Mouse (Mus musculus) kidney, postnatal 0 days (tissue): Measurements from ENCODE around the gene Anxa10. TPM values are rescaled to one million over a fixed set of nuclear protein-coding genes. Genes with fewer than 3 reads are reported as not detected.
A peak's percentile ranks its signal among the peaks of the same experiment; 100 is the strongest.

Experiments
- ATAC-seq: fragments of 200-750 bp; cut with Nextera tagmentation; replicated peaks from 2 replicates; pipeline ENCODE4 v1.8.0; 2017; ENCODE audit warnings: low read depth, moderate number of reproducible peaks, moderate TSS enrichment, moderate library complexity; ENCODE audit not compliant: low FRiP score
- DNase-seq: peaks from one replicate; pipeline ENCODE4 v3.0.0-alpha.2; 2016; ENCODE audit warnings: low spot score
- H3K27ac ChIP-seq: fragments of 300-500 bp; sonication (generic); 2 replicates; pipeline ENCODE4 v1.5.1; 2014; ENCODE audit warnings: mild to moderate bottlenecking
- H3K27me3 ChIP-seq: fragments of 300-500 bp; sonication (generic); 2 replicates; pipeline ENCODE4 v1.6.1; 2014; ENCODE audit warnings: low read length, mixed read lengths; ENCODE audit not compliant: insufficient read depth
- H3K36me3 ChIP-seq: fragments of 300-500 bp; sonication (generic); 2 replicates; pipeline ENCODE4 v1.6.1; 2014; ENCODE audit warnings: low read length, mixed read lengths; ENCODE audit not compliant: insufficient read depth
- H3K4me1 ChIP-seq: fragments of 300-500 bp; sonication (generic); replicated peaks from 2 replicates; pipeline ENCODE4 v1.6.1; 2014; ENCODE audit warnings: antibody characterized with exemption, low read length, mixed read lengths; ENCODE audit not compliant: insufficient read depth
- H3K4me2 ChIP-seq: fragments of 300-500 bp; sonication (generic); 2 replicates; pipeline ENCODE4 v1.6.1; 2014; ENCODE audit warnings: mild to moderate bottlenecking, low read length, moderate library complexity, mixed read lengths
- H3K4me3 ChIP-seq: fragments of 300-500 bp; sonication (generic); replicated peaks from 2 replicates; pipeline ENCODE4 v1.5.1; 2014; ENCODE audit warnings: low read depth, low read length
- H3K9ac ChIP-seq: fragments of 300-500 bp; sonication (generic); 2 replicates; pipeline ENCODE4 v1.6.1; 2014; ENCODE audit warnings: low read depth, low read length
- H3K9me3 ChIP-seq: fragments of 300-500 bp; sonication (generic); replicated peaks from 2 replicates; pipeline ENCODE4 v1.6.1; 2016; ENCODE audit warnings: low read length, inconsistent platforms, mixed read lengths
- CTCF ChIP-seq: IDR thresholded peaks from 2 replicates; pipeline ENCODE4 v1.5.1; 2016; ENCODE audit warnings: antibody characterized with exemption, low read depth, mild to moderate bottlenecking, moderate library complexity
- WGBS: fragments of 180-500 bp; shearing (Covaris S2); extraction: QIAGEN DNeasy Blood & Tissue Kit; methylation state at CpG from one replicate; pipeline ENCODE4 v1.1.7; 2014; 5-methylcytosine and 5-hydroxymethylcytosine counted together
- polyA plus RNA-seq: library from polyadenylated mRNA; unstranded; fragments of >200 nt; fragmentation: Nextera tagmentation; extraction: Ambion mirVana; gene quantifications from 2 replicates; pipeline ENCODE4 v1.2.1, GENCODE M21; 2015

Gene Anxa10
- polyA plus RNA-seq, 1 experiment from 2014 or later = 0.46 TPM

- DNase-seq (peak; percentile 43), ATAC-seq (no peak)
- Histone ChIP-seq H3K4me3 (no peak overlapping the region), H3K4me2 (no peak overlapping the region), H3K27ac (no peak overlapping the region), H3K4me1 (no peaks in the 10 kb centered on the region), H3K9me3 (no peaks in the 10 kb centered on the region), H3K9ac (no peak overlapping the region), H3K27me3 (no peaks in the 10 kb centered on the region), H3K36me3 (no peaks in the 10 kb centered on the region)
- peak; percentile 64 for TF ChIP-seq CTCF
Measured at GRCm38 (mm10) chr8:62060357-62060756, 62.6 kb downstream of the Anxa10 start.

GRCm38 (mm10) chr8:62046809-62047208, 76.1 kb downstream of the Anxa10 start:
- H3K9me3 ChIP-seq = no peaks in the 10 kb centered on the region
- no peak for DNase-seq
- H3K4me3 ChIP-seq = no peak overlapping the region
- WGBS = 31% methylated on average over 2 of the region's 2 CpGs
- H3K4me2 ChIP-seq = no peak overlapping the region
- peak; percentile 51; the same call in 1 of the 2 replicates for TF ChIP-seq CTCF
- no peaks in the 10 kb centered on the region for H3K36me3 ChIP-seq
- no peak overlapping the region for H3K9ac ChIP-seq
- no peak overlapping the region for H3K27ac ChIP-seq
- ATAC-seq = no peak
- no peaks in the 10 kb centered on the region for H3K27me3 ChIP-seq
- H3K4me1 ChIP-seq = no peaks in the 10 kb centered on the region

GRCm38 (mm10) chr8:62034351-62034750, 88.6 kb downstream of the Anxa10 start:
- no peaks in the 10 kb centered on the region for H3K36me3 ChIP-seq
- no peaks in the 10 kb centered on the region for H3K4me1 ChIP-seq
- H3K4me3 ChIP-seq = no peak overlapping the region
- no peak overlapping the region for H3K4me2 ChIP-seq
- H3K9me3 ChIP-seq = no peaks in the 10 kb centered on the region
- peak; percentile 50 for DNase-seq
- H3K27ac ChIP-seq = no peak overlapping the region
- peak; percentile 57 for TF ChIP-seq CTCF
- no peak for ATAC-seq
- WGBS = 64% methylated on average over 3 of the region's 3 CpGs
- H3K9ac ChIP-seq = no peak overlapping the region
- H3K27me3 ChIP-seq = no peaks in the 10 kb centered on the region

- Histone ChIP-seq H3K4me2 (no peak overlapping the region), H3K9me3 (no peaks in the 10 kb centered on the region), H3K9ac (no peak overlapping the region), H3K4me1 (no peaks in the 10 kb centered on the region), H3K27me3 (no peaks in the 10 kb centered on the region), H3K36me3 (no peaks in the 10 kb centered on the region), H3K27ac (no peak overlapping the region), H3K4me3 (no peak overlapping the region)
- no peak for DNase-seq
- WGBS = 88% methylated on average over 4 of the region's 4 CpGs
- no peak for ATAC-seq
- no peak for TF ChIP-seq CTCF
Measured at GRCm38 (mm10) chr8:62014582-62014981, 108.4 kb downstream of the Anxa10 start.

- no peak for ATAC-seq
- 89% methylated on average over 4 of the region's 4 CpGs for WGBS
- DNase-seq = no peak
Measured at GRCm38 (mm10) chr8:62014166-62014565, 108.8 kb downstream of the Anxa10 start.

More at GRCm38 (mm10) chr8:62014166-62014565, 108.8 kb downstream of the Anxa10 start:
- Histone ChIP-seq H3K27ac (no peak overlapping the region), H3K4me1 (no peaks in the 10 kb centered on the region), H3K36me3 (no peaks in the 10 kb centered on the region), H3K4me3 (no peak overlapping the region), H3K4me2 (no peak overlapping the region), H3K27me3 (no peaks in the 10 kb centered on the region), H3K9ac (no peak overlapping the region), H3K9me3 (no peaks in the 10 kb centered on the region)
- no peak for TF ChIP-seq CTCF

Other genes with a start within 250 kb of the Anxa10 start
- gene Palld, start 220.5 kb downstream of the Anxa10 start, polyA plus RNA-seq = 49.7 and 57.7 TPM in 2 replicates
- gene Ddx60, start 195.1 kb downstream of the Anxa10 start, polyA plus RNA-seq = 3.3 and 4.0 TPM in 2 replicates